Mouse (Mus musculus) lung, postnatal 25 days (tissue): ENCODE measurements around the gene Pkm.

ENCODE experiments used
- DNase-seq: peaks from one replicate; pipeline ENCODE4 v3.0.0; 2022; ENCODE audit warnings: low spot score

Gene Pkm

GRCm38 (mm10) chr9:59666016-59666415 is 9.8 kb downstream of the Pkm start:
- no peak for DNase-seq

GRCm38 (mm10) chr9:59666813-59667212 is 10.6 kb downstream of the Pkm start:
- DNase-seq: no peak

GRCm38 (mm10) chr9:59667250-59667649 is 11.1 kb downstream of the Pkm start:
- no peak for DNase-seq

DNA sequence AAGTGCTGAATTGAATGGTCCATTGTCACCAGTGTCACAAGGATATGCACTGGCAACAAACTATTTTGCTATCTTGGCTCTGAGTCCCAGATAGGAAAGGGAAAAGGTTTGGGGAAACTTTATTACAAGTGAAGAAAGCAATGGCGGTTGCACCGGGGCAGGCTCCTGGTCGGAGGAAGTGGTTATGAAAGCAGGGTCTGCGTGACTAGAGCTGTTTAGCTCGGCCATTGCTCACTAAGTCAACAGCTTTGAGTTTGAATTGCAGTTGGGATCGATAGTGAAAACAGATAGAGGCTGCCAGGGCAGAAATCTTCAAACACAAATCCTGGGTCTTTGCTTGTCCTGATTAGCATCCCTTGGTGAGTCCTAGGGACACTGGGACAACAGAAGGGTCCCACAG is 11.7 kb downstream of the Pkm start:
- DNase-seq: no peak

DNA sequence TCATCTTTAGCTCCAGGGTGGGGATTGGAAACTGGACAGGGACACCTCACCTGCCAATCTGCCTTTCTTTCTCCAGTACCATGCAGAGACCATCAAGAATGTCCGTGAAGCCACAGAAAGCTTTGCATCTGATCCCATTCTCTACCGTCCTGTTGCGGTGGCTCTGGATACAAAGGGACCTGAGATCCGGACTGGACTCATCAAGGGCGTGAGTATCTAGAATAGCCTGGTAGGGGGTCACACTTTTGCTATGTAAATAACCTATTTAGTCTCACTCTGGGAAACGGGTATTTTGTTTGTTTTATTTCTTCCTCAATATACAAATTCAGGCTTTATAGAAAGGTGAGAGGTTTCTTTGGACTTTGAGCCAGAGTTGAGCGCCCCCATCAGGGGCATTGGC is 12.3 kb downstream of the Pkm start:
- DNase-seq: no peak

- DNase-seq: no peak
Observed at GRCm38 (mm10) chr9:59669172-59669571, 13.0 kb downstream of the Pkm start.

DNA sequence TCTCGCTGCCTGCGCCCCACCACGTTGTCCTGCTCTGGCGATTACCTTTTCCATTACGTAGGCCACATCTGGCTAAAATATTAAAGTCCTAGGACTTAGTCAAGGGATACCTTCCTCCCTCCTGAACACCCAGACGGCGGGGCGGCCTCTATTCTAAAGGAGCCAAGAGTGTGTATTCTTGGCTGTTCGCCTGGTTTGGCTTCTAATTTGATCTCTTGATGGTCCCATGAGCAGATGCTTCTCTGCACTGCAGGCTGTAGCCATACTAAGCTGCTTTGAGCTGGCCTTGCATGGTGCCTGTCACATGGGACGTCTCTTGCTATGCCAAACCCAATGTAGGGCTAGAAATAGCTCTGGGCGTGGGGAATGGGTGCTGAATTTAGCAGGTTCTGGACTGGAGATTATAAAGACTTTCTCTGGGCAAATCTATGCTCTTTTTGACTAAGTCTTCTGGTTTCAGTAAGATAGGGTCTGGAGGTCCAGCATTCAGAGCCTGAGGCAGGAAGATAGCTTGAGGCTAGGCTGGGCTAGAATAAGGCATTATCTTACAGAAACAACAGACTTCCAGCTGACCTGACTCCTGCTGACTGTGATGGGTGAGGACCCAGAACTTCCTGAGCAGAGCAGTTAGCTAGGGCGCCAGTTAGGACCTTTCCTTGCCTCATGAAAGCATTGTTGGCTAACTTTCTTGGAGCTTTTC is 16.2 kb downstream of the Pkm start:
- no peak for DNase-seq

GRCm38 (mm10) chr9:59673427-59673826 is 17.3 kb downstream of the Pkm start:
- DNase-seq: no peak

DNA sequence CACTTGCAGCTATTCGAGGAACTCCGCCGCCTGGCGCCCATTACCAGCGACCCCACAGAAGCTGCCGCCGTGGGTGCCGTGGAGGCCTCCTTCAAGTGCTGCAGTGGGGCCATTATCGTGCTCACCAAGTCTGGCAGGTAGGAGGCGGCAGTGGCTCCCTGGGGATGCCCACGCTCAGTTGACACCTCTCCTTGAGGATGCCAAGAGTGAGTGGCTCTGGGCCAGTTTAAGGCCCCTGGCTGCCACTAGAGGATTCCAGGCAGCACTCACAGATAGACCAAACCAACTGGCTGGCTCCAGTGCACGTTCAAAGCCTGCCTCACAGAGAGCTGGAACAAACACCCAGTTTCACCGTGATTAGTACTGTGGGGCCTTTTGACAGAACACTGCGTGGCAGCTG is 19.4 kb downstream of the Pkm start:
- no peak for DNase-seq

DNA sequence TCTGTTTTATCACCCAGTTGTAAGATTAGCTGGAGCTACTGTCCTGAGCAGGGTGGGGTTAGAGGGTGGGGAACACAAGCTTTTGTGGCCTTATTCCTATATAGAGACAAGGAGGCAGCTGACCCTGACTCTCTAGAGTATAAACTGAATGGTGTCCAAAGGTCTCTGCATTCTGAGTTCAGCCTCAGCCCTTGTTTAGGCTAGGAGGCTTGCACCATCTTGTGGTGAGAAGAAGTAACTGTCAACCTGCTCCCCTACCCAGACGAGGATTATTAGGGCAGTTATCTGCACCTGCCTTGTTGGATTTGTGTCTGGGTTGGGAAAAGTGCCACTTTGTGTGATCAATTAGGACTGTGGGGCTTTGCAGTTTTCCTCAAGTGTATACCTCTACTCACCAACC is 22.1 kb downstream of the Pkm start:
- DNase-seq: peak; percentile 69

DNA sequence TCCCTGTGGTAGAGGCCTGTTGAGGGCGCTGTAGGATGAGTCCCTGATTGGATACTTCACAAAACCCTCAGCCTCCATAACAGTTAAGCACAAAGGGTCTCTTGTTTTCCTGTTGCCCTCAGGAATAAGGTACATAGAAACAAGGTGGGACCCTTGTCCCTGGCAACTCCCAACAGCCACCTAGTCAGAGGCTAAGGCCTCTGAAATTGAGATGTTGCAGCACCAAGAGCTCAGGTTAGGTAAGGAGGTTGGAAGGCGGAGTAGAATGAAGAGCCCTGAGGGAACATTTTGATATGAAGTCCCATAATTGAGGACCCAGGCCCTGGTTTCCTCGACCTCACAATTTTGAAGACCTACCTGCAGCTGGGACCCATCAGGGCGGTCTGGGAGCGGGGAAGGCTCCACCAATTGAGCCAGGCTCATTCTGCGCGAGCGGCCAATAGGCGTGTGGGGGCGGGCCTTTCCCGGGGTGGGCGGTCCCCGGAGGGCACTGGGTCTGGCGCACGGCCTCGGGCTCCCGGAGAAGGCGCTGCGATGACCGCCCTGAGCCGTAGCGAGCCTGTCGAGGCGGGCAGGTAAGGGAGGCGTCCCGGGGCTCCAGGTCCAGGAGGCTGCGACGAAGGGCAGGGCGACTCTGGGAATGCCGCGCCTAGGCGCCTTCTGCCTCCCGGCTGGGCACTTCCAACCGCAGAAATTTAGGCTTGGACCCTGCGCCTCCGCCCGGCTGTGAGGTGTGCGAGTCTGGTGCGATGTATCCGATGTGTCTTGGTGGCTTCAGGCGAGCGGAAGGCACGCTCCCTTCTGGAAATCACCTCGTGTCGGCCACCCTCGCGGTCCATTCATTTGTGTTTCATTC is 23.7 kb downstream of the Pkm start, which contains the start of gene Gramd2:
Gene Gramd2, plus strand, starts transcription at position 467 of the 856 bp plus-strand sequence.
- peak; percentile 81 for DNase-seq

DNA sequence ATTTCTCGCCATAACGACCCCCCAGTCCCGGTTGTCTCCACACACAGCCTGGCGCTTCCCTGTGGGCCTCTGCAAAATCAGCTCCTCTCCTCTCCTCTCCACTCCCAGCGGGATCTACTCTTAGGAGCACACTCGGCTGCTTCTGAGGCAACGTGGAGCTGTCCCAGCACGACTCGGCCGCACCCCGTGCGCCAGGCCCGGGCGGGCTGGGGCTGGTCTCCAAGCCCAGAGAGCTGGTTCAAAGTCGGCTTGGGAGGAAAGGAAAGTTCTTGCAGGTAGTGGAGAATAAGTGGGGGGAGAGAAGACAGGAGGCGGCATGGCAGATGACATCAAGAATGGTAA is 24.3 kb downstream of the Pkm start:
- no peak for DNase-seq

DNA sequence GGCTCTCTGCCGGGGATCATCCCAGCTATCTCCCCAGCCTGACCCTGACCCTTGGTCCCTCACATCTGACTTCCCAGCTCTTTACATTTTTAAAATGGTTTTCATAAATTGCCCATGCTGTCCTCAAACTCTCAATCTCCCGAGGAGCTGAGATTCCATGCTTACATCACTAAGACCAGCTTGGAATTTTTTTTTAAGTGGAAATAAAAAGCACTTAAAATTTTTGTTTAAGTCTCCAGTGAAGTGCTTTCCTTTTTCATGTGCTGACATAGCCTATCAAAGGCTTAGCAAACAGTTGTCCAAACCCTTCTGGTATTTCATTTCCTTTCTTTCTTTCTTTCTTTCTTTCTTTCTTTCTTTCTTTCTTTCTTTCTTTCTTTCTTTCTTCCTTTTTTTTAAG is 27.9 kb downstream of the Pkm start:
- DNase-seq: no peak

DNA sequence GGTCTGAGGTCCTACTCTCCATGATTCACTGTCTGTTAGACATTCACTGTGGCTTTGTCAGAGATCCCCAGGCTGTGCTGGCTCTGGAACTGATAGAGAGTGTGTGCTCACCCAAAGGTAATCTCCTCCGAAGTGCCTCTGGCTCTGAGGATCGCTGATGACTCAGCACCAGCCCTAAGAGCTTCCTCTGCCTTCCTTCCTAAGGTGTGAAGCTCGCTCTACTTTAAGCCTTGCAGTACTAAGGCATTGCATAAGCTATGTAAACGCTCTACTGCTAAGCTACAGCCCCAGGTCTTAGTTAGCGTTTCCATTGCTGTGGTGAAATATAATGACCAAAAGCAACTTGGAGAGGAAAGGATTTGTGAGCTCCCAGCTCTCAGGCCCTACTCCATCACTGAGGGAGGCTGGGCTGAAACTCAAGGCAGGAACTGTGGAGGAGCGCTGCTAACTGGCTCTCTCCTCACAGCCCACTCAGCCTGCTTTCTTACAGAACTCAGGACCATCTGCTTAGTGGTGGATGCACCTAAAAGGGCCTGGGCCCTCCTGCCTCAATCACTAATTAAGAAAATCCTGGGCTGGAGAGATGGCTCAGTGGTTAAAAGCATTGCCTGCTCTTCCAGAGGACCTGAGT is 31.4 kb downstream of the Pkm start:
- DNase-seq: peak; percentile 79

DNA sequence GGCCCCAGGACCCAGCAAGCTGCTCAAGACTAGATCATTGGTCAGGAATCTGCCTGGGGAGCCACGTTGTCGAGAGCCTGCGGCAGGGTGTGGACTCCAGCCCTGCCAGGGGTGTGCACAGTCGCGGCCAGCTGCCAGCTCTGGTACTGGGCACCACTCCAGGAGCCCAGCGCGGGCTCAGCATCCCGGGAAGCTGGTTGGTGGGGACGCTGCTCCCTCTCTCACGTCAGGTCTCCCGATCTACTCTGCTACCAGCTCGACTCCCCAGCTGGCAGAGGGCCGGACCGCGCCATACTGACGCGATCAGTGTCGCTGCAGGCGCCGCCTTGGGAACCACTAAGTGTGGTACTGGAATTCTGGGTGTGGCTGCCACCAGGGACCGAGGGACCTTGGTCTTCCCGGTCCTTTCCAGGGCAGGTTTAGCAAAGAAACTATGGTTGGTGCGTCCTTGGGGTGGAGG is 35.5 kb downstream of the Pkm start:
- peak; percentile 95 for DNase-seq

- DNase-seq: peak; percentile 66
Observed at GRCm38 (mm10) chr9:59692145-59692544, 36.0 kb downstream of the Pkm start.

DNA sequence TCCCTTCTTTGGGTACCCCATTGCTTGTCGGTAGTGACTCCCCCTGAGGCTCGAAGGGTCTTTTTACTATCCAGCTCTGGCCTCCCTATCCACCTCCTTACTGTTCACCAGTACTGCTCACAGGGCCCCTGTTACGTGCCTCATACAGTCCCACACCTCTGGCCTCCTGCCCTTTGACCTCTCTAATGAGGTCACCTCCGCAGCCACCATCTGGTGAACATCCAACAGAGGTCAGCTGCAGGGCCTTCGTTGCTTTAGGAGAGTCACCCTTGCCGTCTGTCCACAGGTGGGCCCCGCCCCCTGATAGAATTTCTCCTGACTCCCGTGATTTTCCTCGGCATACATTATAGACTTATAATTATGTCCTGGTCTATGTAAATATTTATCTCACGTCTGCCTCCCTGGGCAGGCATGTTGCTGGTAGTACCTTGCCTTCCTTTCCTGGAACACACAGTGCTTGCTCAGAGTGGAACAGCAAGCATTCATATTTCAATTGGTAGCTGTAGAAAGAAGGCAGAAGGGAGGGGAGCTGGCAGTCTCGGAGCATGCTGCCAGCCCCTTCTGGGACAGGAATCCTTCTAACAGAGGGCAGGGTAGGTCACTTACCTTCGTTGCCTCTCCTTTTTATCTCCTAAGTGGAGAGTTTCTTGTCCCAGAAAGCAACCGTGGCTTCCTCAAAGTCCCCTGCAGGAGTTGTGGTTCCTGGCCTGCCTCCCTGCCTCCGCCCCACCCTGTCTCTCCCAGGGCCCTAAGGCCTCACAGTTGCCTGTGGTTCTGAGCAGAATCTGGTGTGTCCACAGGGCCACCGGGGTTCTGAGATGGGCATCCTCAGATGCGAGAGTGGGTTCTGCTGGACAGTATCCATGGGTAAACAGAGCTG is 38.6 kb downstream of the Pkm start:
- peak; percentile 80 for DNase-seq

- DNase-seq: no peak
Observed at GRCm38 (mm10) chr9:59695451-59695813, 39.3 kb downstream of the Pkm start.

- peak; percentile 90 for DNase-seq
Observed at GRCm38 (mm10) chr9:59696381-59696780, 40.2 kb downstream of the Pkm start.

DNA sequence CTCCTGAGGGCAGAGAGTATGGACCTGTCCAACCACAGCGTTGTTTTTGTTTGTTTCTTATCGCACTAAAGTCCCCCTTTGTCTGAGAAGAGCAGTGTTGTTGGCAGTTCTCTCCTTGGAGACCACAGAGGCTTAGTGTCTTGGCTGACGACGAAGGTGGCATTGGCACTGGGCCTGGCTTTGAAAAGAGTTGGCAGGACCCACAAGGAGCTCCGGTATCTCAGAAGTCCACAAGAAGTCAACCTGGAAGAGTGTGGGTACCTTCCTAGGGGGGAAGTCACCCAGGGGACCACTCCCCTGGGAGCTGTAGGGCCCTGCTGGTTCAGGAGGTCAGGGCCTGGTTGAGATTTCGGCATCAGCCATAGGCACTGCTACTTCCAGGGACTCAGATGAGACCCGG is 44.9 kb downstream of the Pkm start:
- DNase-seq: no peak

GRCm38 (mm10) chr9:59703099-59703498 is 46.9 kb downstream of the Pkm start:
- no peak for DNase-seq
